7 mouse cellular contexts compared by ENCODE assay signal in the genomic region with DNA sequence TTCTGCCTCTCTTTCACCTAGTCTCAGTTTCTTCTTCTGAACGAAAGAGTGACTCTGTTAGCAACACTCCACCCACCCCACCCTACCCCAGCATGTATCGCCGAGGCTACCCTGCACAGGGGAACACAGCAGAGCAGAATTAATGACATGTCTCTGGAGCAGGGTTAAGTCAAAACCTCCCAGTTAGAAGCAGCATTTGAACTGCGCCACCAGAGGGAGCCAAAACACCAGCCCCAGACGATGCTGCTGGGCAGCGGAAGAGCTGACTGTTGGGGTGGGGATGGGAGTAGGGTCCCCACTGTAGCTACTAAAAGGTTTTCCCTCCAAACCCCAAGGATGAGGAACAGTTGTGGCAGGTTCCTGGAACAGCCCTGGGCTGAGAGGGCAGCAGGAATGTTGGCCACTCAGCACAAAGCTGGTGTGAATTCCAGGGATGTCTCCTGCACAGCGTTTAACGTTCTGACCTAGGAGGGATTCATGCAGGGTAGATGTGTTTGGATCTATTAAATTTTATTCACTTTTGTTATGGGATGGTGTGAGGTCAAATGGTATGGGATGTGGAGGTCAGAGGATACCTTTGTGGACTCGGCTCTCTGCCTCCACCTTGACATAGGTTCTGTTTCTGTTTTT. TPM values are rescaled to one million over a fixed set of nuclear protein-coding genes. Genes with fewer than 3 reads are reported as not detected.
DNase-seq lines count a peak whose midpoint lies in the region; ATAC-seq and TF ChIP-seq lines count a peak whose summit lies in the region.

No protein-coding gene starts in this region.

- in situ Hi-C loops in ES-E14 (cut with MboI; ENCODE audit: low sequenced_read_pairs in 2 of 2, unreplicated experiment in 2 of 2): no loop called here

- H3K9me3 ChIP-seq in ES-E14 (ENCODE audit: control insufficient read depth, insufficient read depth, low read depth, low read length): no peaks in the 10 kb centered on the region
- H3K9me3 ChIP-seq in embryonic facial prominence, embryonic 14.5 days (ENCODE audit: control insufficient read depth, low read length): no peaks in the 10 kb centered on the region

- no peaks in the 10 kb centered on the region for H3K27me3 ChIP-seq in embryonic facial prominence, embryonic 14.5 days (replicated peaks; ENCODE audit: control insufficient read depth, insufficient read depth, low read length)

- no peak overlapping the region for H3K4me2 ChIP-seq in embryonic facial prominence, embryonic 14.5 days (ENCODE audit: low read depth, low read length)

- H3K27ac ChIP-seq in ES-E14 (ENCODE audit: insufficient read depth, low read depth, low read length, poor library complexity, severe bottlenecking): no peak overlapping the region
- no peak overlapping the region for H3K27ac ChIP-seq in embryonic facial prominence, embryonic 14.5 days (replicated peaks; ENCODE audit: low read depth, low read length)

- H3K4me1 ChIP-seq in ES-E14 (ENCODE audit: control insufficient read depth in 2 of 2, insufficient read depth in 2 of 2, low read length in 2 of 2, poor library complexity in 1 of 2): peaks cover 0 to 3% of the 10 kb centered on the region in 2 experiments; a peak in 1 of 4 replicates
- no peaks in the 10 kb centered on the region for H3K4me1 ChIP-seq in embryonic facial prominence, embryonic 14.5 days (ENCODE audit: control insufficient read depth, insufficient read depth, low read length)

- intact Hi-C loops in heart, postnatal 14 days (cut with DNase I): loop anchor here (1.0 to 2.0 kb wide), 4 partner anchors 48 to 122 kb away; no protein-coding TSS in a partner anchor

- H3K36me3 ChIP-seq in ES-E14 (ENCODE audit: control insufficient read depth, insufficient read depth, low read length, poor library complexity, severe bottlenecking): no peaks in the 10 kb centered on the region
- no peaks in the 10 kb centered on the region for H3K36me3 ChIP-seq in embryonic facial prominence, embryonic 14.5 days (ENCODE audit: control insufficient read depth, insufficient read depth, low read length)

- WGBS in embryonic facial prominence, embryonic 14.5 days: 24% methylated on average over 9 of the region's 9 CpGs

- peak; percentile 70 for ATAC-seq in embryonic facial prominence, embryonic 14.5 days (ENCODE audit: low read depth)

- peak; percentile 51 for DNase-seq in ES-E14 (ENCODE audit: low read depth, low spot score)
- peak; percentile 82 to 87 for DNase-seq in adrenal gland, postnatal 36 days
- DNase-seq in embryonic facial prominence, embryonic 14.5 days (ENCODE audit: low spot score): peak; percentile 72
- DNase-seq in heart, postnatal 14 days: peak; percentile 84 to 87
- peak; percentile 87 for DNase-seq in layer of hippocampus, postnatal 10 days (ENCODE audit: low spot score in 2 of 2)
- DNase-seq in lung, postnatal 25 days (ENCODE audit: low spot score): peak; percentile 76
- DNase-seq in right cerebral cortex, adult 2 months (ENCODE audit: low spot score in 2 of 2): peak; percentile 70 to 83

- no peak overlapping the region for H3K9ac ChIP-seq in ES-E14 (ENCODE audit: insufficient read depth, low read depth, low read length, poor library complexity, severe bottlenecking)
- no peak overlapping the region for H3K9ac ChIP-seq in embryonic facial prominence, embryonic 14.5 days (ENCODE audit: low read depth, low read length)

- H3K4me3 ChIP-seq in ES-E14 (ENCODE audit: insufficient read depth in 1 of 2, low read depth in 1 of 2, low read length in 2 of 2, poor library complexity in 1 of 2, severe bottlenecking in 1 of 2): no peak overlapping the region
- H3K4me3 ChIP-seq in embryonic facial prominence, embryonic 14.5 days (ENCODE audit: low read depth, low read length): no peak overlapping the region

TF ChIP-seq in ES-E14, 5 proteins besides CTCF, POLR2A, EP300 and RAD21:
- TF ChIP-seq ZC3H11A (IDR thresholded peaks at IDR 0.05; ENCODE audit: borderline replicate concordance, low read depth, low read length): peak; percentile 51; the same call in 1 of the 2 replicates
- no peak for TF ChIP-seq CHD2 (IDR thresholded peaks at IDR 0.05; ENCODE audit: low read depth, low read length)
- TF ChIP-seq MAFK (IDR thresholded peaks at IDR 0.05; ENCODE audit: insufficient read depth, low read depth, low read length): no peak
- no peak for TF ChIP-seq HCFC1 (IDR thresholded peaks at IDR 0.05; ENCODE audit: borderline replicate concordance, insufficient read depth, low read length)
- TF ChIP-seq ZNF384 (IDR thresholded peaks at IDR 0.05; ENCODE audit: low read depth, low read length): no peak

RNA-seq across cellular contexts. Expression of a gene that starts 14.1 kb away (rescaled TPM):
- 1.7 and 2.2 TPM in 2 replicates for total RNA-seq in ES-E14 (2012; rRNA removed)
- total RNA-seq in adrenal gland, postnatal 36 days (2021): under 1 TPM in 1 of 2 experiments, not detected in 1; 0.43 TPM
- 2.3 and 3.9 TPM in 2 replicates for polyA plus RNA-seq in embryonic facial prominence, embryonic 14.5 days (2014; fragmentation: Nextera tagmentation; extraction: Ambion mirVana)
- under 1 TPM; 0.26 to 0.54 TPM for total RNA-seq in heart, postnatal 14 days (2021)
- under 1 TPM; 0.33 to 0.78 TPM for total RNA-seq in layer of hippocampus, postnatal 10 days (2021)

RNA-seq across cellular contexts. Expression of a gene that starts 19.3 kb away (rescaled TPM):
- total RNA-seq in ES-E14 (2012; rRNA removed): 403 and 408 TPM in 2 replicates
- total RNA-seq in adrenal gland, postnatal 36 days (2021): 100 to 1,000 TPM; 257 to 299 TPM
- polyA plus RNA-seq in embryonic facial prominence, embryonic 14.5 days (2014; fragmentation: Nextera tagmentation; extraction: Ambion mirVana): 198 and 254 TPM in 2 replicates
- 10 to 100 TPM; 82.2 TPM for total RNA-seq in heart, postnatal 14 days (2021)
- total RNA-seq in layer of hippocampus, postnatal 10 days (2021): 10 to 100 TPM; 63.8 to 66.5 TPM

RNA-seq across cellular contexts. Expression of a gene that starts 39.4 kb away (rescaled TPM):
- 1.0 and 1.3 TPM in 2 replicates for total RNA-seq in ES-E14 (2012; rRNA removed)
- under 1 TPM; 0.50 to 0.56 TPM for total RNA-seq in adrenal gland, postnatal 36 days (2021)
- polyA plus RNA-seq in embryonic facial prominence, embryonic 14.5 days (2014; fragmentation: Nextera tagmentation; extraction: Ambion mirVana): 4.1 and 6.7 TPM in 2 replicates
- under 1 TPM in 1 of 2 experiments, not detected in 1; 0.29 TPM for total RNA-seq in heart, postnatal 14 days (2021)
- total RNA-seq in layer of hippocampus, postnatal 10 days (2021): 1 to 10 TPM; 3.6 to 3.7 TPM

RNA-seq across cellular contexts. Expression of a gene that starts 39.5 kb away (rescaled TPM):
- total RNA-seq in ES-E14 (2012; rRNA removed): 3.7 and 7.8 TPM in 2 replicates
- under 1 TPM; 0.16 to 0.50 TPM for total RNA-seq in adrenal gland, postnatal 36 days (2021)
- 32.4 and 50.2 TPM in 2 replicates for polyA plus RNA-seq in embryonic facial prominence, embryonic 14.5 days (2014; fragmentation: Nextera tagmentation; extraction: Ambion mirVana)
- total RNA-seq in heart, postnatal 14 days (2021): under 1 TPM; 0.20 to 0.29 TPM
- 100 to 1,000 TPM; 113 TPM for total RNA-seq in layer of hippocampus, postnatal 10 days (2021)

RNA-seq across cellular contexts. Expression of a gene that starts 41.5 kb away (rescaled TPM):
- total RNA-seq in ES-E14 (2012; rRNA removed): 10.7 and 12.7 TPM in 2 replicates
- 10 to 100 TPM; 75.4 to 93.7 TPM for total RNA-seq in adrenal gland, postnatal 36 days (2021)
- 62.5 and 75.4 TPM in 2 replicates for polyA plus RNA-seq in embryonic facial prominence, embryonic 14.5 days (2014; fragmentation: Nextera tagmentation; extraction: Ambion mirVana)
- 10 to 100 TPM; 71.8 to 86.5 TPM for total RNA-seq in heart, postnatal 14 days (2021)
- 100 to 1,000 TPM; 392 to 395 TPM for total RNA-seq in layer of hippocampus, postnatal 10 days (2021)
